In the genomic region with DNA sequence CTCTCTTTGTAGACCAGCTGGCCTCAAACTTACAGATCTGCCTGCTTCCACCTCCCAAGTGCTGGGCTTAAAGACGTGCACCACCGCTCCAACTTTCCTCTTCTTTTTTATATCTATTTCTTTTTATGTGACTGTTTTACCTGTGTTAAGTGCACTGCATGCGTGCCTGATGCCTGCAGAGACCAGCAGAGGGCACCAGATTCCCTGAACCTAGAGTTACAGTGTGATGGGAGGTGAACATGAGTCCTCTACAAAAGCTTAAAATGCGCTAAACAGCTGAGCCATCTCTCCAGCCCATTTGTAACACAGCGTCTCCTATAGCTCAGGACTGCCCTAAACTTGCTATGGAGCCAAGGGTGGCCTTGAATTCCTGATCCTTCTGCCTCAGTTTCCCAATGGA, we compare ENCODE assay signal across 10 mouse cellular contexts. TPM values are rescaled to one million over a fixed set of nuclear protein-coding genes. Genes with fewer than 3 reads are reported as not detected.
DNase-seq lines count a peak whose midpoint lies in the region; ATAC-seq and TF ChIP-seq lines count a peak whose summit lies in the region.
"Had no signal": no experiment of that assay in that cellular context is flagged by ENCODE, and none has a peak within 500 bp of the region (broad histone marks: within the 10 kb centered on the region; RNA-seq: fewer than 3 reads in every experiment).

No protein-coding gene starts in this region.

- H3K9me3 ChIP-seq in kidney, embryonic 14.5 days (ENCODE audit: control insufficient read depth, low read length), result no peaks in the 10 kb centered on the region; the same call in 1 of the 2 replicates
- H3K9me3 ChIP-seq in midbrain, embryonic 11.5 days (ENCODE audit: control insufficient read depth, low read length), result peaks cover 4% of the 10 kb centered on the region; the same call in 1 of the 2 replicates
- 0 out of 2 replicates have a peak, but pooled peaks cover 3% of the 10 kb centered on the region for H3K9me3 ChIP-seq in forebrain, embryonic 12.5 days

- no peak for TF ChIP-seq POLR2A in embryonic fibroblast, embryonic 13.5 days (IDR thresholded peaks at IDR 0.05; ENCODE audit: low read depth, low read length)

- peaks cover 15% of the 10 kb centered on the region for H3K27me3 ChIP-seq in kidney, embryonic 14.5 days (ENCODE audit: control insufficient read depth, insufficient read depth, low read length)
- H3K27me3 ChIP-seq in midbrain, embryonic 11.5 days (ENCODE audit: control insufficient read depth, insufficient read depth, low read length), result peaks cover 5% of the 10 kb centered on the region; the same call in 1 of the 2 replicates
- H3K27me3 ChIP-seq in forebrain, embryonic 12.5 days, result peaks cover 24% of the 10 kb centered on the region

- ATAC-seq in kidney, embryonic 14.5 days (ENCODE audit: low FRiP score, low TSS enrichment), result no peak
- no peak for ATAC-seq in midbrain, embryonic 11.5 days (ENCODE audit: low FRiP score)
- ATAC-seq in forebrain, embryonic 12.5 days (ENCODE audit: low FRiP score), result no peak

- H3K4me3 ChIP-seq in kidney, embryonic 14.5 days (ENCODE audit: low read length), result no peak overlapping the region
- H3K4me3 ChIP-seq in embryonic fibroblast, embryonic 13.5 days (ENCODE audit: insufficient read depth, low read length), result no peak overlapping the region
- no peak overlapping the region for H3K4me3 ChIP-seq in midbrain, embryonic 11.5 days (ENCODE audit: low read depth, low read length)
- no peak overlapping the region for H3K4me3 ChIP-seq in forebrain, embryonic 12.5 days (replicated peaks)
- H3K4me3 ChIP-seq: erythroblast, embryonic 14.5 days had no signal

- no peaks in the 10 kb centered on the region for H3K36me3 ChIP-seq in kidney, embryonic 14.5 days (ENCODE audit: control insufficient read depth, insufficient read depth, low read length)
- no peaks in the 10 kb centered on the region for H3K36me3 ChIP-seq in midbrain, embryonic 11.5 days (ENCODE audit: control insufficient read depth, insufficient read depth, low read length)
- H3K36me3 ChIP-seq in forebrain, embryonic 12.5 days (replicated peaks), result no peaks in the 10 kb centered on the region

- H3K4me1 ChIP-seq in kidney, embryonic 14.5 days (ENCODE audit: control insufficient read depth, insufficient read depth, low read length), result no peaks in the 10 kb centered on the region
- no peaks in the 10 kb centered on the region for H3K4me1 ChIP-seq in embryonic fibroblast, embryonic 13.5 days (ENCODE audit: control insufficient read depth, insufficient read depth, low read length)
- H3K4me1 ChIP-seq in midbrain, embryonic 11.5 days (ENCODE audit: control insufficient read depth, insufficient read depth, low read length), result no peaks in the 10 kb centered on the region
- no peaks in the 10 kb centered on the region; the same call in 1 of the 2 replicates for H3K4me1 ChIP-seq in forebrain, embryonic 12.5 days

- H3K4me2 ChIP-seq in kidney, embryonic 14.5 days (replicated peaks; ENCODE audit: low read depth, low read length), result no peak overlapping the region
- H3K4me2 ChIP-seq in midbrain, embryonic 11.5 days, result no peak overlapping the region
- H3K4me2 ChIP-seq in forebrain, embryonic 12.5 days, result no peak overlapping the region

- H3K27ac ChIP-seq in kidney, embryonic 14.5 days (ENCODE audit: low read depth, low read length), result no peak overlapping the region
- H3K27ac ChIP-seq in embryonic fibroblast, embryonic 13.5 days (ENCODE audit: insufficient read depth, low read length), result no peak overlapping the region
- no peak overlapping the region for H3K27ac ChIP-seq in midbrain, embryonic 11.5 days (ENCODE audit: low read depth, low read length)
- no peak overlapping the region for H3K27ac ChIP-seq in forebrain, embryonic 12.5 days
- H3K27ac ChIP-seq: macrophage had no signal

- DNase-seq in kidney, adult 18-20 months, result peak; percentile 33
- DNase-seq in MEL-GATA-1-ER (ENCODE audit: extremely low read depth, low read depth), result peak; percentile 40
- peak; percentile 53 for DNase-seq in retina, embryonic 14.5 days (ENCODE audit: low spot score)
- DNase-seq in MN1 (ENCODE audit: low spot score), result no peak
- no peak for DNase-seq in midbrain, embryonic 11.5 days (ENCODE audit: low spot score, missing footprints)

- WGBS in kidney, embryonic 14.5 days, result 63% methylated on average over 5 of the region's 5 CpGs
- WGBS in midbrain, embryonic 11.5 days, result 57% methylated on average over 5 of the region's 5 CpGs
- 65% methylated on average over 5 of the region's 5 CpGs for WGBS in forebrain, embryonic 12.5 days

- H3K9ac ChIP-seq in kidney, embryonic 14.5 days (ENCODE audit: low read depth, low read length), result no peak overlapping the region
- H3K9ac ChIP-seq in midbrain, embryonic 11.5 days (ENCODE audit: low read length), result no peak overlapping the region
- H3K9ac ChIP-seq in forebrain, embryonic 12.5 days, result no peak overlapping the region

- TF ChIP-seq CTCF in embryonic fibroblast, embryonic 13.5 days (IDR thresholded peaks at IDR 0.05; ENCODE audit: borderline replicate concordance, insufficient read depth, low read length), result peak; percentile 75; the same call in 1 of the 2 replicates

RNA-seq across cellular contexts. Expression of gene Sptbn4, which starts 9.9 kb away (rescaled TPM):
- polyA plus RNA-seq in kidney, embryonic 14.5 days (2014; fragmentation: Nextera tagmentation; extraction: Ambion mirVana), result 0.39 and 0.54 TPM in 2 replicates
- polyA plus RNA-seq in embryonic fibroblast, embryonic 13.5 days (2011; ENCODE audit: insufficient read length, low read depth, missing spikeins), result 0.51 and 0.78 TPM in 2 replicates
- polyA plus RNA-seq in midbrain, embryonic 11.5 days (2014; fragmentation: Nextera tagmentation; extraction: Ambion mirVana), result 0.08 and 0.31 TPM in 2 replicates
- 0.47 and 1.3 TPM in 2 replicates for polyA plus RNA-seq in forebrain, embryonic 12.5 days (2016; fragmentation: Nextera tagmentation; extraction: Ambion mirVana)

RNA-seq across cellular contexts. Expression of gene Blvrb, which starts 10.2 kb away (rescaled TPM):
- polyA plus RNA-seq in kidney, embryonic 14.5 days (2014; fragmentation: Nextera tagmentation; extraction: Ambion mirVana), result 40.6 and 41.2 TPM in 2 replicates
- 16.6 and 32.1 TPM in 2 replicates for polyA plus RNA-seq in embryonic fibroblast, embryonic 13.5 days (2011; ENCODE audit: insufficient read length, low read depth, missing spikeins)
- polyA plus RNA-seq in midbrain, embryonic 11.5 days (2014; fragmentation: Nextera tagmentation; extraction: Ambion mirVana), result 33.1 and 39.5 TPM in 2 replicates
- polyA plus RNA-seq in forebrain, embryonic 12.5 days (2016; fragmentation: Nextera tagmentation; extraction: Ambion mirVana), result 18.1 and 22.2 TPM in 2 replicates

RNA-seq across cellular contexts. Expression of gene Sertad3, which starts 36.0 kb away (rescaled TPM):
- 25.1 TPM in 2 replicates for polyA plus RNA-seq in kidney, embryonic 14.5 days (2014; fragmentation: Nextera tagmentation; extraction: Ambion mirVana)
- polyA plus RNA-seq in embryonic fibroblast, embryonic 13.5 days (2011; ENCODE audit: insufficient read length, low read depth, missing spikeins), result 12.9 and 14.1 TPM in 2 replicates
- polyA plus RNA-seq in midbrain, embryonic 11.5 days (2014; fragmentation: Nextera tagmentation; extraction: Ambion mirVana), result 20.3 and 22.0 TPM in 2 replicates
- polyA plus RNA-seq in forebrain, embryonic 12.5 days (2016; fragmentation: Nextera tagmentation; extraction: Ambion mirVana), result 20.0 and 21.9 TPM in 2 replicates

RNA-seq across cellular contexts. Expression of gene Sertad1, which starts 49.2 kb away (rescaled TPM):
- polyA plus RNA-seq in kidney, embryonic 14.5 days (2014; fragmentation: Nextera tagmentation; extraction: Ambion mirVana), result 35.6 and 43.1 TPM in 2 replicates
- polyA plus RNA-seq in embryonic fibroblast, embryonic 13.5 days (2011; ENCODE audit: insufficient read length, low read depth, missing spikeins), result 23.7 and 28.5 TPM in 2 replicates
- polyA plus RNA-seq in midbrain, embryonic 11.5 days (2014; fragmentation: Nextera tagmentation; extraction: Ambion mirVana), result 13.4 and 15.5 TPM in 2 replicates
- 12.9 and 13.1 TPM in 2 replicates for polyA plus RNA-seq in forebrain, embryonic 12.5 days (2016; fragmentation: Nextera tagmentation; extraction: Ambion mirVana)

Comparison
In these comparisons a context has a peak if more than half of its experiments do, and no peak if none do; other contexts are left out.
1. DNase-seq: peak in kidney, adult 18-20 months (single experiment), MEL-GATA-1-ER (single experiment) and retina, embryonic 14.5 days (single experiment); none in MN1 (single experiment) and midbrain, embryonic 11.5 days (single experiment).